Comparison of ENCODE assay signal across 10 mouse cellular contexts in genomic region chr19:32487595-32488255, GRCm38 (mm10). TPM values are rescaled to one million over a fixed set of nuclear protein-coding genes. Genes with fewer than 3 reads are reported as not detected.
DNase-seq lines count a peak whose midpoint lies in the region; ATAC-seq and TF ChIP-seq lines count a peak whose summit lies in the region.
"Had no signal": no experiment of that assay in that cellular context is flagged by ENCODE, and none has a peak within 500 bp of the region (broad histone marks: within the 10 kb centered on the region; RNA-seq: fewer than 3 reads in every experiment).

No protein-coding gene starts in this region.

- no peaks in the 10 kb centered on the region for H3K79me2 ChIP-seq in heart, adult 2 months (replicated peaks; ENCODE audit: control insufficient read depth, insufficient read depth, low read length)

- peak overlapping the region; percentile 75 for H3K4me2 ChIP-seq in heart, postnatal 0 days (ENCODE audit: low read depth, low read length)
- H3K4me2 ChIP-seq in embryonic facial prominence, embryonic 13.5 days: peak overlapping the region; percentile 77
- H3K4me2 ChIP-seq in intestine, embryonic 15.5 days (replicated peaks): peak overlapping the region; percentile 67
- peak overlapping the region; percentile 70 for H3K4me2 ChIP-seq in midbrain, embryonic 16.5 days (ENCODE audit: low read length)

- peaks cover 10% of the 10 kb centered on the region; the same call in 1 of the 2 replicates for H3K36me3 ChIP-seq in heart, postnatal 0 days (replicated peaks; ENCODE audit: control insufficient read depth, insufficient read depth, low read length)
- H3K36me3 ChIP-seq in heart, adult 2 months (ENCODE audit: control insufficient read depth, insufficient read depth, low read length): no peaks in the 10 kb centered on the region
- H3K36me3 ChIP-seq in embryonic facial prominence, embryonic 13.5 days: peaks cover 10% of the 10 kb centered on the region; the same call in 1 of the 2 replicates
- no peaks in the 10 kb centered on the region for H3K36me3 ChIP-seq in intestine, embryonic 15.5 days
- H3K36me3 ChIP-seq in midbrain, embryonic 16.5 days (ENCODE audit: control insufficient read depth, insufficient read depth, low read length): no peaks in the 10 kb centered on the region

- no peak for TF ChIP-seq POLR2A in heart, adult 2 months (IDR thresholded peaks at IDR 0.05; ENCODE audit: insufficient read depth, low read depth, low read length)

- intact Hi-C loops in heart, adult 2 months (cut with DNase I): loop anchor here (5.0 kb wide), 2 partner anchors 455 to 515 kb away; no protein-coding TSS in a partner anchor

- H3K4me3 ChIP-seq in heart, postnatal 0 days (ENCODE audit: low read depth, low read length): peak overlapping the region; percentile 77; the same call in 1 of the 2 replicates
- H3K4me3 ChIP-seq in heart, adult 2 months: no peak overlapping the region
- peak overlapping the region; percentile 71 for H3K4me3 ChIP-seq in embryonic facial prominence, embryonic 13.5 days
- peak overlapping the region; percentile 57; the same call in 1 of the 2 replicates for H3K4me3 ChIP-seq in intestine, embryonic 15.5 days (replicated peaks)
- H3K4me3 ChIP-seq in midbrain, embryonic 16.5 days (ENCODE audit: low read depth, low read length): no peak overlapping the region

- no peaks in the 10 kb centered on the region for H3K9me3 ChIP-seq in heart, postnatal 0 days (replicated peaks; ENCODE audit: control insufficient read depth, low read length)
- H3K9me3 ChIP-seq in embryonic facial prominence, embryonic 13.5 days: no peaks in the 10 kb centered on the region
- H3K9me3 ChIP-seq in intestine, embryonic 15.5 days: no peaks in the 10 kb centered on the region
- no peaks in the 10 kb centered on the region for H3K9me3 ChIP-seq in midbrain, embryonic 16.5 days (replicated peaks; ENCODE audit: control insufficient read depth, low read length, poor library complexity, severe bottlenecking)

- no peak overlapping the region for H3K27ac ChIP-seq in heart, postnatal 0 days (ENCODE audit: low read depth)
- no peak overlapping the region for H3K27ac ChIP-seq in heart, adult 2 months
- H3K27ac ChIP-seq in embryonic facial prominence, embryonic 13.5 days: no peak overlapping the region
- no peak overlapping the region for H3K27ac ChIP-seq in intestine, embryonic 15.5 days
- no peak overlapping the region for H3K27ac ChIP-seq in midbrain, embryonic 16.5 days (ENCODE audit: low read length)

- no peaks in the 10 kb centered on the region for H3K27me3 ChIP-seq in heart, postnatal 0 days (ENCODE audit: control insufficient read depth, insufficient read depth, low read length)
- no peaks in the 10 kb centered on the region for H3K27me3 ChIP-seq in heart, adult 2 months (ENCODE audit: control insufficient read depth, insufficient read depth, low read length)
- H3K27me3 ChIP-seq in embryonic facial prominence, embryonic 13.5 days: no peaks in the 10 kb centered on the region
- no peaks in the 10 kb centered on the region for H3K27me3 ChIP-seq in intestine, embryonic 15.5 days (replicated peaks)
- H3K27me3 ChIP-seq in midbrain, embryonic 16.5 days (ENCODE audit: control insufficient read depth, insufficient read depth, low read depth, low read length): no peaks in the 10 kb centered on the region

- no peak for TF ChIP-seq EP300 in heart, postnatal 0 days (IDR thresholded peaks at IDR 0.05; ENCODE audit: low read depth)
- TF ChIP-seq EP300 in heart, adult 2 months (IDR thresholded peaks at IDR 0.05; ENCODE audit: insufficient read depth, low read depth, low read length): no peak

- TF ChIP-seq CTCF in heart, postnatal 0 days (IDR thresholded peaks at IDR 0.05; ENCODE audit: low read depth): no peak
- TF ChIP-seq CTCF in heart, adult 2 months (IDR thresholded peaks at IDR 0.05): no peak

- no peak for DNase-seq in heart, postnatal 0 days (ENCODE audit: low spot score)
- no peak for DNase-seq in heart, adult 2 months
- no peak for DNase-seq in gastrocnemius, adult 8-10 months (ENCODE audit: low spot score in 2 of 2)
- no peak for DNase-seq in adrenal gland, adult 18-20 months (ENCODE audit: low spot score in 2 of 2)
- no peak for DNase-seq in urinary bladder, postnatal 10 days (ENCODE audit: low spot score)
- DNase-seq: cerebellum, adult 11-12 months; kidney, adult 18-20 months had no signal

- 58% methylated on average over 8 of the region's 8 CpGs for WGBS in heart, postnatal 0 days
- 71% methylated on average over 8 of the region's 8 CpGs for WGBS in heart, adult 2 months
- WGBS in embryonic facial prominence, embryonic 13.5 days: 87% methylated on average over 8 of the region's 8 CpGs
- WGBS in intestine, embryonic 15.5 days: 74% methylated on average over 8 of the region's 8 CpGs
- WGBS in midbrain, embryonic 16.5 days: 90% methylated on average over 8 of the region's 8 CpGs

- ATAC-seq in heart, postnatal 0 days (ENCODE audit: insufficient read depth, low read depth): no peak
- ATAC-seq in embryonic facial prominence, embryonic 13.5 days (ENCODE audit: insufficient number of reproducible peaks, insufficient read depth, low FRiP score, low TSS enrichment, low read depth): no peak
- ATAC-seq in intestine, embryonic 15.5 days: no peak
- ATAC-seq in midbrain, embryonic 16.5 days: no peak

- no peak overlapping the region for H3K9ac ChIP-seq in heart, postnatal 0 days (replicated peaks; ENCODE audit: low read depth, low read length)
- H3K9ac ChIP-seq in heart, adult 2 months (ENCODE audit: low read depth, low read length): no peak overlapping the region
- H3K9ac ChIP-seq in embryonic facial prominence, embryonic 13.5 days: peak overlapping the region; percentile 55; the same call in 1 of the 2 replicates
- H3K9ac ChIP-seq in intestine, embryonic 15.5 days: no peak overlapping the region
- no peak overlapping the region for H3K9ac ChIP-seq in midbrain, embryonic 16.5 days (ENCODE audit: low read depth, low read length)

- peaks cover 7% of the 10 kb centered on the region for H3K4me1 ChIP-seq in heart, postnatal 0 days (ENCODE audit: control insufficient read depth, insufficient read depth)
- H3K4me1 ChIP-seq in heart, adult 2 months (ENCODE audit: control insufficient read depth, insufficient read depth, low read length): peaks cover 4% of the 10 kb centered on the region
- H3K4me1 ChIP-seq in embryonic facial prominence, embryonic 13.5 days: peaks cover 25% of the 10 kb centered on the region
- peaks cover 10% of the 10 kb centered on the region; the same call in 1 of the 2 replicates for H3K4me1 ChIP-seq in intestine, embryonic 15.5 days (replicated peaks)
- peaks cover 21% of the 10 kb centered on the region for H3K4me1 ChIP-seq in midbrain, embryonic 16.5 days (ENCODE audit: control insufficient read depth, insufficient read depth, low read length)

RNA-seq across cellular contexts. Expression of gene Minpp1, which starts 2.2 kb away (rescaled TPM):
- total RNA-seq in heart, postnatal 0 days (2014; rRNA removed; ENCODE audit: low replicate concordance): 66.2 and 84.1 TPM in 2 replicates
- 29.3 and 29.7 TPM in 2 replicates for polyA plus RNA-seq in heart, postnatal 0 days (2015; fragmentation: Nextera tagmentation; extraction: Ambion mirVana)
- total RNA-seq in heart, adult 2 months (2021): 10 to 100 TPM; 14.2 to 14.3 TPM
- polyA plus RNA-seq in heart, adult 2 months (2012; rRNA removed): 8.7 and 11.1 TPM in 2 replicates
- 61.5 and 69.1 TPM in 2 replicates for polyA plus RNA-seq in embryonic facial prominence, embryonic 13.5 days (2015; fragmentation: Nextera tagmentation; extraction: Ambion mirVana)
- 58.0 and 66.9 TPM in 2 replicates for polyA plus RNA-seq in intestine, embryonic 15.5 days (2015; fragmentation: Nextera tagmentation; extraction: Ambion mirVana)
- polyA plus RNA-seq in midbrain, embryonic 16.5 days (2015; fragmentation: Nextera tagmentation; extraction: Ambion mirVana): 64.4 and 65.4 TPM in 2 replicates
- total RNA-seq in gastrocnemius, adult 8-10 months (2022): 10 to 100 TPM; 14.1 to 16.8 (median 16.1) TPM
- total RNA-seq in adrenal gland, adult 18-20 months (2021): 10 to 100 TPM; 27.9 to 38.8 TPM

RNA-seq across cellular contexts. Expression of gene Rpl9-ps6, which starts 21.3 kb away (rescaled TPM):
- 41.4 and 54.3 TPM in 2 replicates for total RNA-seq in heart, postnatal 0 days (2014; rRNA removed; ENCODE audit: low replicate concordance)
- 49.2 and 53.3 TPM in 2 replicates for polyA plus RNA-seq in heart, postnatal 0 days (2015; fragmentation: Nextera tagmentation; extraction: Ambion mirVana)
- 10 to 100 TPM; 27.8 to 28.9 TPM for total RNA-seq in heart, adult 2 months (2021)
- polyA plus RNA-seq in heart, adult 2 months (2012; rRNA removed): 7.4 and 18.5 TPM in 2 replicates
- polyA plus RNA-seq in embryonic facial prominence, embryonic 13.5 days (2015; fragmentation: Nextera tagmentation; extraction: Ambion mirVana): 151 and 233 TPM in 2 replicates
- polyA plus RNA-seq in intestine, embryonic 15.5 days (2015; fragmentation: Nextera tagmentation; extraction: Ambion mirVana): 144 and 146 TPM in 2 replicates
- polyA plus RNA-seq in midbrain, embryonic 16.5 days (2015; fragmentation: Nextera tagmentation; extraction: Ambion mirVana): 44.7 and 48.2 TPM in 2 replicates
- 10 to 100 TPM; 11.4 to 23.0 (median 13.8) TPM for total RNA-seq in gastrocnemius, adult 8-10 months (2022)
- 10 to 100 TPM; 57.3 to 98.9 TPM for total RNA-seq in adrenal gland, adult 18-20 months (2021)

Comparison
In these comparisons a context has a peak if more than half of its experiments do, and no peak if none do; other contexts are left out.
1. H3K4me3 ChIP-seq: peak in heart, postnatal 0 days (single experiment), embryonic facial prominence, embryonic 13.5 days (single experiment) and intestine, embryonic 15.5 days (single experiment); none in heart, adult 2 months (single experiment) and midbrain, embryonic 16.5 days (single experiment).
2. Peak in every context shown above with its lines, with median percentiles within 50 percentile points of each other: H3K4me2 ChIP-seq.